Mouse (Mus musculus): Measurements from ENCODE around the gene Abcc2.

Abcc2 gene

DNA sequence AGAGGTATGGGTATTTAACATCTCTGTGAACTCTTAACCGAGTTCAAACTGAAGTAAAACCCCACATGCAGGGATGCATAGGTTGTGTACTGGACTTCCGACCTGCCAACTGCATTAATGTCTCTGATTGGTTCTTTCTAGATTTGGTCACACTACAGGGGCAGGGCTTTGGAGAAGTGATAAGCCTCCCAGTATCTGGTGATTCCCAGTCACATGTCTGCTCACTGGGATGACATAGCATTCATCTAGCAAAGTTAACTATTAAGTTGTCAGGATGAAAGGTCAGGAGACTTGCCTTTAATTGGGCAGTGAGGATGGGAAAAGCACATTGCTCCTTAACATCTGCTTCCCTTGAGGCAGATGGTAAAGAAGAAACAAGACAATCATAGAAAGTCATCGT, at the start of gene Abcc2:
TSS of gene Abcc2 (plus strand) at position 213 of the 400 bp plus-strand sequence.
- no peak for DNase-seq

DNA sequence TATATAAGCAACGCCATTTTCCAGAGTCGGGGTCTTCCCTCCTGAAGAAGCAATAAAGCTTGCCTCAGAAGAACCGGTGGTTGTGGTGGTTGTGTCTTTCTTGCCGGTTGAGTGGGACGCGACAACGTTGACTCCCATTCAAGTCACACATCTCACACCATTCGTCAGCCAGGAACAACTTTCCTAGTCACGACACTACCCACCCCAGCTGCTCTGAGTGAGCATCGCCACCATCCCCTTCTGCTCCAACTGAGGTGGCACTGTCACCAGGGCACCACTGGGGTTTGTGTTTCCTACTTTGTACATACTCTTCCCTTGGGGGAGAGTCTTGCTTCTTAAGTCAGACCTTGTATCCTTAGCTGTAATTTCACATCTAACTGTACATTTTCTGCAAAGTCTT, 43.6 kb upstream of the Abcc2 start:
- DNase-seq = no peak

DNA sequence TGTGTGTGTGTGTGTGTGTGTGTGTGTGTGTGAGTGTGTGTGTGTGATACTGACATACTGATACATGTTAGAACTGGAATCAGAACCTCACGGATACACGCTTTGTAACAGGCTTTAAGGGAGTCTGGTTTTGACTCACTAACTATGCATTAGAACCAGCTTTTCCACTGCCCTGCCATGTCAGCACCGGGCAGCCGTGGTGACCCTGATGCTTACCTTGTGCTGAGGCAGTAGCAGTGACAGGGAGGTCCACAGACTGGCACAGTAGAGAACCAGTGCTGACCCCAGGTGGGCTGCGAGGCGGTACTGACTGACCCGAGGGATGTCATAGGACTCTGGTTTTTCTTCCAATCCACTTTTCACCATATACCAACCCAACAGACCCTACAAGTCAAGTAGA, 38.6 kb upstream of the Abcc2 start:
- no peak for DNase-seq

- DNase-seq = no peak
Measured at GRCm38 (mm10) chr19:43745740-43746139, 36.3 kb upstream of the Abcc2 start.

DNA sequence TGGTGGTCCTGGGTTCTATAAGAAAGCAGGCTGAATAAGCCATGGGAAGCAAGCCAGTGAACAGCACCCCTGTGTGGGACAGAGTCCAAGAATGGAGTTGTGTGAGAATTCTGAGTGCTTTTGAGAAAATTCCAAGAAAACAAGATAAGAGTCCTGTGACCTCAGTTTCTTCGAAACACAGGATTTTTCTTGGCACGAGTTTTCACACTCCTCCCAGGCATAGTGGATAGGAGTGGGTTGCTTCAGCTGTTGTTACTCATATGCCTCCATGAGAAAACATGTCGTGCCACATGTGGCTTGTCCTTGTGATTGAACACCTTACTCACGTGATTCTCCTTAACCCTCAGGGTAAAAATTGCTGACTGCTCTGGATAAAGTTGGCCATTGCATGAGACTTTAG, 34.1 kb upstream of the Abcc2 start:
- DNase-seq = no peak

GRCm38 (mm10) chr19:43750008-43750407, 32.0 kb upstream of the Abcc2 start:
- no peak for DNase-seq

DNA sequence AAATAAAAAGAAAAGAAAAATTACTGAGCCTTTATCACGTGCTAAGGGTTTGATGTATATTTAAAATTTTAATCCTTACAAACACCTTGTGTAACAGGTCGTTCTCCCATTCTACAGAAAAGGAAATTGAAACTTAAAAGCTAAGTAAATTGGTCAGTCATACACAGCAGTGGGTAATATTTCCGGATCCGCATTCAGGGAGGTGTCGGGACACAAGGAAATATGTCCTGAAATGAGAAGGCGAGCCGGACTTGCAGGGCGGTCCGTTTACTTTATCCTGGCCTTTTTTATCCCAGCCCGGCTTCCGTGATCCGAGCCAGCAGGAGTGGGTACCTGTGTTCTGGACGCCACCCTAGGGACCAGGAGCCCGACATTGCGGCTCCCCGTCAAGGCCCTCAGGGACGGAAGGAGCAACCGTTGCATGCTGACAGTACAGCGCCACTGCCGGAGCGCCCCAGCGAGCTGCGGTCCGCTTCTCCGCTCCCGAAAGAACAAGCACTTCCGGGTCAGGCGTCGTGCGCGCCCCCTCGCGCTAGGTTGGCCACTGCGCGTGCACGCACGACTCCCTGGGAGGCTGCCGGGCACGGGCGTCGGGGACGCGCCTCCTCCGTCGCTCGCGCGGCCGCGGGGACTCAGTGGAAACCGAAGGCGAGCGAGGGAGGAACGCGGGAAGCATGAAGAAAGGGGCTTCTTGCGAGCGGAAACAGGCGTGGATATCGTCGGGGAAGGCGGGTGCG, 29.3 kb upstream of the Abcc2 start, which contains the start of the genes Cutc and Cox15:
TSS of gene Cutc (plus strand) at position 508 of the 737 bp plus-strand sequence.
TSS of gene Cox15 (minus strand) at position 512 of the 737 bp plus-strand sequence.
- DNase-seq = peak; percentile 98

- peak; percentile 93 for DNase-seq
Measured at GRCm38 (mm10) chr19:43753226-43753835, 28.7 kb upstream of the Abcc2 start.

- DNase-seq = no peak
Measured at GRCm38 (mm10) chr19:43754237-43754636, 27.8 kb upstream of the Abcc2 start.

- DNase-seq = no peak
Measured at GRCm38 (mm10) chr19:43754872-43755271, 27.1 kb upstream of the Abcc2 start.

DNA sequence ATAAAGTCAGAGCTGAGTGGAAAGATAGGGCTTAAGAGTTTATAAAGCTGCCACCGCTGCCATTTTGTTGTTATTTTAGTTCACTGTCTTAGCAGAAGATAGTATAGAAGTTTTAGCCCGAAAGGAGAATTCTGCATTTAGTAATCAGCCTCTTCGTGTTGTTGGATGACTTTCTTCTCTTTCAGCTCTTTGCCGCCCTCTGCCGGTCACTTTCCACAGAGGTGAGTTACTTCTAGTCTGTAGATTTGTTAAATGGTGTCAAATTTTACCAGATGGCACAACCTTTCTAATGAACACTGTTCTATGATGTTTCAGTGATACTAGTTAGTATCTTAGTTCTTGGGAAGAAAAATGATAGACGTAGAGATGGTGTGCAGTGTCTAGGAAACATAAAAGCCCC, 21.5 kb upstream of the Abcc2 start:
- DNase-seq = peak; percentile 43 to 77

GRCm38 (mm10) chr19:43761543-43762256, 20.3 kb upstream of the Abcc2 start:
- no peak for DNase-seq

DNA sequence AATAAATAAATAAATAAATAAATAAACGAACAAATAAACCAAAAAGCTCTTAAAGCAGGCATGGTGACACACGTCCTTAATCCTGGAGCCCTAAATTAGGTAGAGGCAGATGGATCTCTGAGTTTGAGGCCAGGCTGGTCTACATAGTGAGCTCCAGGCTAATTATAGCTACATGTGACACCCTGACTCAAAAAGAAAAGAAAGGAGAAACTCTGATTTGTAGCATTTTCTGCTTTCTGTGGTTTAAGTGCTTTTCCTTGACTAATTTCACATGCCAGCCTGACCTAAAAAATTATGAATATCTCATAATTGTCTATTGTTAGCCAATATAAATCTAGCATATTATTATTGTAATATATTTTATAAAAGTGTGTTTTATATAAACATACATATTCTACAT, 19.6 kb upstream of the Abcc2 start:
- DNase-seq = no peak

GRCm38 (mm10) chr19:43766451-43766850, 15.5 kb upstream of the Abcc2 start:
- no peak for DNase-seq

GRCm38 (mm10) chr19:43767549-43768322, 14.3 kb upstream of the Abcc2 start:
- no peak for DNase-seq

DNA sequence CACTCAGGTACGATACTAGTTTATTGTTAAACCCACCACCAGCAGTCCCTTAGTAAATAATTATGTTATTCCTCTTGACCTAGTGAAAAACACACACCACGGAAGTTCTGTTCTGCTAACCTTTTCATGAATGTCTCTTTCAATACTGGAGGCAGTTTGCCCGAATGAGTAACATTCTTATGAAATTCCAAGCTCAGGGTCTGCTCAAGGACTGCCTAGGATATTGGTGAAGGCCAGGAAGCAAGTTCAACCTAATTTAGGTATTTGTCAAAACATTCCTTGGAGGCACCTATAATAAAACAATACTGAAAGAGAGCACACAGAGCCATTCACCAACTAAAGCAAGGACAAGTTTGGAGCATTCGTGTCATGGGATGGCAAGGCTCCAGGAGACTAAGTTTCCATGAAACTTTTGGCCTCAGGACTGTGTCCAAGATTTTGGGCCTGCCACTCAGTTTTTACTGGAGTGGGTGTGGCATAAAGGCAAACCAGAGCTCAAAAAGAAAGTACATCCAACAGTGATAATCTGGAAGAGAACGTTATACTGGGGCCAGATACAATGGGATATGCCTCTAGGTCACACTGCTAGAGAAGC, 12.5 kb upstream of the Abcc2 start:
- DNase-seq = no peak

GRCm38 (mm10) chr19:43770584-43770983, 11.4 kb upstream of the Abcc2 start:
- no peak for DNase-seq

GRCm38 (mm10) chr19:43771499-43771969, 10.5 kb upstream of the Abcc2 start:
- no peak for DNase-seq

- no peak for DNase-seq
Measured at GRCm38 (mm10) chr19:43772311-43772710, 9.7 kb upstream of the Abcc2 start.

DNA sequence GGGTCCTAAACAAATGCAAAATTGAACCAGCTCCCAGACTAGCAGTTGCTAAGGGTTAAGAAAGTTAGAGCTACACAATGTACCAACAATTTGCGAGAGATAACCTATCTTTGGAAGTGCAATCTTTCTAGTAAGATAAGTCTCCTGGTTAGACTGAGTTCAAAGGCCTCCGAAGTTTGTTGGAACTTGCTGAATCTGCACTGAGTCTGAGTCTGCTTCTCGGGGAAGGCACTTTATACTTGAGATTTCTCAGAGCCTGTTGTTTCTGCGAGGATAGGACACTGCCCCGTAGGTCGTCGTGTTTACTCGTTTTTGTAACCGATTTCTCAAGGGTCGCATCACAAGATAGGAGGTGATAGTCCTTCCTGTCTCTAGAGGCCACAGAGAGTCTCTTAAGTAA, 6.6 kb upstream of the Abcc2 start:
- DNase-seq = no peak

GRCm38 (mm10) chr19:43776561-43776960, 5.4 kb upstream of the Abcc2 start:
- DNase-seq = no peak

DNA sequence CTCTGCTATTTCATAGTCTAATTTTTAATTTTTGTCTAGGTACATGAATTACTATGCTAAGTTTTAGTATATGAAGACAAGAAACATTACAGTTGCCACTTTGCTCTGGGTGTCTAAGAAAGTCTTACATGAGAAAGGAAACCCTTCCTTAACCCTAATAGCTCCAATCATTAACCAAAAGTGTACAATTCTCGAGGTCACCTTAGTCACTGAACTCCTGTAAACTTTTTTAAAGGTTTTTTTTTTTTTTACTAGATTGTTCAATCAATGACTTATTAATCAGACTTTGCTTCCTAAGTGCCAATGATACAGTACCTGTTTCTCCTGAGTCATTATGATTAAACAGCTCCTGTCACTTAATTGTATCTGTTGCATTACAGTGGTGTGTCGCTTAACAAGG, 4.7 kb upstream of the Abcc2 start:
- no peak for DNase-seq

DNA sequence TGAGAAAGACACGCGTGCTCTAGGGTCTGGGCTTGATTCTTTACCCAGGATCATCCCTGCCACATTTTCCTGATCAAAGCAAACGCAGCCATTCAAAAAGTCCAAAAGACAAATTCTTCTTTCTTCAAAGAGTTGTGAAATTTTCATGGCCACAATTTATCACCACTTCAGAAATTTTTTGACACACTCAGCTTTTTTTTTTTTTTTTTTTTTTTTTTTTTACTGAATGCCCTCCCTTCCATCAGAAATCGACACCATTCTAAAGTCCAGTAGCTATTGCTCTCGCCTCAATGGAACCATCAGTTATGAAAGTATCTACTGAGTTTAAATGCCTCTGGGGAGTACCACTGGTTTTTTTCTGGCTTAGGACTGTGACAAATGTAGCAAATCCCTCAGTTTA, 1.6 kb upstream of the Abcc2 start:
- DNase-seq = no peak
